Mouse (Mus musculus): ENCODE results near the gene Kmt5a.

Kmt5a gene

DNA sequence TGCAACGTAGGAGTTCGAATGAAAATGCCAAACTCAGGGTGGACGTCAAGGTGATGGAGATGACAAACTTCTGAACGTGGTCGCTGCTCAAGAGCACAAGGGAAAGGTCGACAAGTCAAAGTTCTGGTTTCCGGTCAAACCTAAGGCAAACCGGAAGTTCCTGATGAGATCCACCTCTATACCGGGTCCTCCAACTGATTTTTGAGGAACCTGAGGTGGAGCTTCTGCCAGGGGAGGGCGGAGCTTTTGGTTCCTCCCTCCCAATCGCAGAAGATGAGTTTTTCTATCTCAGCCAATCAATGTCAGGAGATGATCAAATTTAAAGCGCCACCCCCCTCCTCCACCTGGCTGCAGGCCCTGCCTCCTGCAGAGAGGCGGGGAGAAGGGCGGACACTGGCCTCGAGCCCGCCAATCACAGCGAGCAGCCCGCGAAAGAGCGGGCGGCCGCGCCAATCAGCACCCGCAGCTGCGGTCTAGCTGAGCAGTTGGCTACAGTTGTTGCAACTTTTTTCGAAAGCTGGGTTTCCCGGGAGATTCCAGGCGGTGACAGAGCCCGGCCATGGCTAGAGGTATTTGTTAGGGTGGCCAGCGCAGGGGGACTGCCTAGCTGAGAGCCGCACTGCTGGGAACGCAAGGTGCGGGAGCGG lies at the start of gene Kmt5a:
Gene Kmt5a (plus strand): TSS at position 484 of the 647 bp plus-strand sequence.
- peak; percentile 97 to 98 for DNase-seq

DNA sequence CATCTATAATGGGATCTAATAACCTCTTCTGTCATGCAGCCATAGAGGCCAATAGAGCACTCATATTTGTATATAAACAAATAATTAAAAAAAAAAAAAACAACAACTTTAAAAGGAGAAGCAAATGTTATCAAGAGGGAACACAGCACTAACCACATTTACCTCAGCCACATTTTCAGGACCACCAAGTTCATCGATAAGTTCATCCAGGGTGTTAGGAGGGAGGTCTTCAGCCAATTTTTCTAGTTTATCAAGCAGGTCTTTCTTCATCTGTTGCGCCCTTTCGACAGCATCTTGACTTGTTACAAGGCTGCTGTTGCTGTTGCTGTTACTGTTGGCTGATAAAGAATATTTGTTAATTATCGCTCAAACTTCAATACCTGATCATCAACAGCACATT lies 47.3 kb upstream of the Kmt5a start:
- DNase-seq, result no peak

DNA sequence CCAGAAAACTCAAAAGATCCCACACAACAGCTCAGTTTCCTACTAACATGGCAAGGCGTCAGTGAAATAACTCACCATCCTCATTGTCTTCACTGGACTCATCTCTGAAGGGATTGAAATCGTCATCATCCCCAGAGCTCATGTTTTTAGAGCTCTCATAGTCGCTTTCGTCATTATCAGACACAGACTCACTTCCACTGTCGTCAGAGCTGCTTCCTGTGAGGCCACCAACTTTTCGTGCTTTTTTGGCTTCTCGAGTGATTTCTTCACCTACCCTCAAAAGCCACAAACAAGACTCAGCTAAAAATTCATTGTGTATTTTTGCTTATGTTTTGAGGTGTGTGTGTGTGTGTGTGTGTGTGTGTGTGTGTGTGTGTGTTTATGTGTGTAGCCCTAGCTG lies 46.0 kb upstream of the Kmt5a start:
- no peak for DNase-seq

DNA sequence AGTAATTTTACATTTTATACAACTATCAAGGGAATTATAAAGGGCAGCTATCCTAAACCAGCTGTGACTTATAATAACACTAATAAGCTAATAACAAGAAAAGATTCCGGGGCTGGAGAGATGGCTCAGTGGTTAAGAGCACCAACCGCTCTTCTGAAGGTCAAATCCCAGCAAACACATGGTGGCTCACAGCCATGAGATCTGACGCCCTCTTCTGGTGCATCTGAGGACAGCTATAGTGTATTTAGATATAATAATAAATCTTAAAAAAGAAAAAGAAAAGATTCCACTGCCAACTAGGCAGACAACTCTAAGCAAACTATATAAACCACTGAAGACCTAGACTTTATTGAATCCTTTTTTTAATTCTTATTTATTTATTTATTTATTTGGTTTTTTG lies 28.9 kb upstream of the Kmt5a start:
- DNase-seq, result peak in 1 of 2 experiments; percentile 20

DNA sequence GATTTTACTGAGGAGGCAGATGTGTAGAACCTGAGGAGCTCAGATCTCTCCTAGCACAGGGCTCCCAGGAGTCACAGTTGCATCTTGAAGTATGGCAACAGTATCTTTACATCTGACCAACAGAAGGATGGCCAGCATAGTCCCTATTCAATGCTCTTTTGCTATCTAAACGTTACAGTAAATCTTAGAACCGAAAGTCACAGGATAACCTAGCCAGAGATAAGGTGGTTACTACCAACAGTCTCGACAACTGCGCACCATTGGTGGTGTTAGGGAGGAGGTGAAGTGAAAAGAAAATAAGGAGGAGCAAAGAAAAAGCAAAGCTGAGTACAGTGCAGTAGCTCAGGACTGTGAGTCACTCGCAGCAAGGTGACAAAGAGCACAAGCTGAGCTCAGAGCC lies 27.6 kb upstream of the Kmt5a start:
- no peak for DNase-seq

DNA sequence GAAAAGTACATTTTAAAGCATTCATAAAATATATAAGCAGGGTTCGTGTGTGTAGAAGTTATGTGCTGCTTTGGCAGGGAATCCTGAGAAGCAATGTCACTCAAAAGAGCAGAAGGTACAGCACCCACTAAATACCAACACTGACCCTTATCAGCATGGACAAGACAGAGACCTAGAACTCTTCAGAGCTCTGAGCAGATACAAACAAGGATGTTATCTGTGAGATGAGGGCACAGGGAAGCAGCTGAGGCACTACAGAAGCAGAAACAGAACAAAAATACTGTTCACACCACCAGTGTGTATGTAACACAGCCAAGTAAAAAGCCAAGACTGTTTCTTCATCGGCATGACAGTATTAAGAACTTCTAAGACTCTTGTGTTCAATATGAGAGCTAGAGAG lies 20.8 kb upstream of the Kmt5a start:
- no peak for DNase-seq

DNA sequence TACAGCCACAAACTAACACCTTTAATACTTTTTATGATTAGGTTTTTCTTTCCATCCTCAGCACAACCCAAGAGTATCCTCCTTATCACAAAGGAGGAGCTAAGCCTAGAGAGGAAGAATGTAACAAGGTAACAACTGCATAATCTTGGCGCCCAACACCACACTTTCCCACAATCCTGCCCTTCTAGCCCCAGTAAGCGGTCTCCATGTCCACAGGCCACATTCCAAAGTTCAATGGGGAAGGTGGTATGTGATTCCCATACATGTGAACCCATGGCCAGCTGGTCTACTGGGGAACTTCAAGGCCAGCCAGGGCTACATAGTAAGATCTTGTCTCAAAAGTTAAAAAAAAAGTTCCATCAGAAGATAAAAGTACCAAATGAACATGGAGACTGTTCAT lies 17.9 kb upstream of the Kmt5a start:
- no peak for DNase-seq

DNA sequence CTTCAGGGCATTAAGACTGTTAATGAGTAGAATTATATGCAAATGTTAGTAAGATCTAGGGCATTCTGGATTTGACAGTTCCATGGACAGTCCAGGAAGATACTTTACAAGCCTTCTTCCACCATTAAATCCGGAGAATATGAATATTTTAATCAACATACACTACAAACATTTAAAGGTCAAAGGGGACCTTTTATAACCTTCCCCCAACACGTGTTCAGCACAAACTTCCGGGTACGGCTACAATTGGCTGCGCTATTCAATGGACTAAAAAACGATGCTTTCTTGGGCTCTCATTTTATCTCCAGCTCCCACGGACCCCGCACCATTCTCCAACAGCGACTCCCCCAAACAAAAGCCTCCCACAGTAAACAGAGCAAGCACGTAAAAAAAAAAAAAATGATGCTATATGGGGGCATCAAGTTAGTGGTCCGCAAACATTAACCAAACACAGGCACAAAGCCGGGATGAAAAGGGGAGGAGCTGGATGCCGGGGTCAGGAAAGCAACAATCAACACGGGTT lies 15.5 kb upstream of the Kmt5a start:
- DNase-seq, result no peak

DNA sequence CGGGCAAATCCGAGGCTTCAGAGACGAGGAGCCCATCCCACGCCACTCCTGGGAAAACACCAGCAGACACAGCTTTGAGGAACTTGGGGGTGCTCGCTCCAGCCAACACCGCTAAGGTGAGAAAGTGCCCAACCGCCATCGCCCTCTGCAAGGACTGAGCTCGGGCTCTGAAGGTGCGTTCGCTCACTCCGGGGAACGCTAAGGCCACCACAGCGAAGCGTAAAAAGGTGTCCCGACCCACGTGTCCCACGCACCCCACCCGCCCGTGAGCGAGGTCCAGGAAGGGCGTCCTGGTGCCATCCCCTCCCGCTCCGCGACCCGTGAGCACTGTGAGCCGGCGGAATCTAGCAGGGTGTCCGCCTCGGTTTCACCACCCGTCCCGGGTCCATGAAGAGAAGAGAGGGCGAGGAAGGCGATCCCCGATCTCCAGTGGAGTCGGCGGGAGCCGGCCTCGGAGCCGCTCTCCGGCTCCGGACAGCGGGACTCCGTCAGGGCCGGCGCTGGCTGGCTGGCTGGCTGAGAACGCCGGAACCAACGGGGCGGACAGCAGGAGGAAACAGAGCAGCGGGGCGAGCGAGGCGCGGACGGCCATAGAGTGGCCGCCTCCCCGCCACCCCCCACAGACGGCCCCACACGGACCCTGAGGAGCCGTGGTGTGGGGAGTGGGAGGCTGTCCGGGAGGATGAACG lies 14.9 kb upstream of the Kmt5a start:
- DNase-seq, result peak in 1 of 2 experiments; percentile 71

DNA sequence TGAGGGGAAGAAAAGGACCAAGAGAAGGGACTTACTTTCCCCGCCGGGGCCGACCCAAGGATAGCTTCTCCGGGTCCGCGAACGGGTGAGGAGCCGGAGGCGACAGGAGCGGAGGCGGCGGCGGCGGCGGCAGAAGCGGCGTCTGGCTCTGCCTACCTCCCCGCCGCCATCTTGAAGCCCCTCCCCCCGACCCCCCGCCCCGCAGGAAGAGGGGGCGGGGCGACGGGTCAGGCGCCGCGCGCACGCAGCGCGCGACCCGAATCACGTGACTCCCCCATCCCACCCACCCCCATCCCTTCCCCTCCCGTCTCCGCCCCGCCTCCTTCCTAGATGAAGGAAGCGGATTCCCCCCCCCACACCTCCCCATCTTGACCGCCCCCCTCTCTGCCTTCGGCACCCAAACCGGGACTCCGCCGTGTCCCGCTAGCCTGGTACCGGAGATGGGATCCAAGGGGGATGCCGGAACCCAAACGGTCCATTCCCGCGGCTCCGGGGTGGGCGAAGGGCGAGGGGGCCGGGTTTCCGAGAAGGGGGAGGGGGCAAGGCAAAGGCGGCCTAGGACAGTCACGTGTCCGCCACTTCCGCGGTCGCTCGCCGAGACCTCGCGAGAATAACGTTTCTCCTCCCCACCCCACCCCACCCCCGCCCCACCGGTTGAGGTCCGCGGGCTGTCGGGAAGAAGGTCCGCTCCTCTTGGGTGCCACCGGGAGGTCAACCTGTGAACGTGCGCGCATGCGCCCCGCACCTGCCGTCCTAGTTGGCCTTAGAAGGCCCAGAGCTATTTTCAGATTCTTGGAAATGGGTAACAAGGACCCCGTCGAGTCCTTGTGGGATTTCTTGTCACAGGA lies 14.1 kb upstream of the Kmt5a start, which contains the start of gene Sbno1:
Gene Sbno1 (minus strand): TSS at position 590 of the 848 bp plus-strand sequence.
- DNase-seq, result peak; percentile 93 to 97

DNA sequence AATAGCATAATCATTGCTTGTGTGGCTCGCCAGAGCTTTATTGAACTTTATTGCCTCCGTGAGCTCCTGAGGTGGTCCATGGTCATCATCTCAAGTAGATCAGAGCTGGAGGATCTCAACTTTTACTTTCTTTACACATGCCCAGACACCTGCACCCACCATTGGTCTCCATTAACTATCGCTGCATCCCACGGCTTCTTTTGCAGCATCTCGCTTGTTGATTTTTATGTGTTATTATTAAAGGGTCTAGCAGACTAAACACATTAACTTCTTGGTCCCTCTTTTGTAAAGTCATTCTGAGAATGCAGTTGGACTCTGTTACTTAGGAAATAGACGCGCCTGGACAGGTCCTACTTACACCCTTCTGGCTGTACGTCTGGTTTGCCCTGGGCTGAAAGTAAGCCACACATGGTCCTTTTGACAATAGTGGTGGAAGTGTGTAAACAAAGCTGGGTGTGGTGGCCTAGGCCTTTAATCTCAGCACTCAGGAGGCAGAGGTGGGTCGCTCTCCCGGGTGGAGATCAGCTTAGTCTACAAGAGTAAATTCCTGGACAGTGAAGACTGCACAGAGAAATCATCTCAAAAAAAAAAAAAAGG lies 13.2 kb upstream of the Kmt5a start:
- DNase-seq, result peak in 1 of 2 experiments; percentile 17

DNA sequence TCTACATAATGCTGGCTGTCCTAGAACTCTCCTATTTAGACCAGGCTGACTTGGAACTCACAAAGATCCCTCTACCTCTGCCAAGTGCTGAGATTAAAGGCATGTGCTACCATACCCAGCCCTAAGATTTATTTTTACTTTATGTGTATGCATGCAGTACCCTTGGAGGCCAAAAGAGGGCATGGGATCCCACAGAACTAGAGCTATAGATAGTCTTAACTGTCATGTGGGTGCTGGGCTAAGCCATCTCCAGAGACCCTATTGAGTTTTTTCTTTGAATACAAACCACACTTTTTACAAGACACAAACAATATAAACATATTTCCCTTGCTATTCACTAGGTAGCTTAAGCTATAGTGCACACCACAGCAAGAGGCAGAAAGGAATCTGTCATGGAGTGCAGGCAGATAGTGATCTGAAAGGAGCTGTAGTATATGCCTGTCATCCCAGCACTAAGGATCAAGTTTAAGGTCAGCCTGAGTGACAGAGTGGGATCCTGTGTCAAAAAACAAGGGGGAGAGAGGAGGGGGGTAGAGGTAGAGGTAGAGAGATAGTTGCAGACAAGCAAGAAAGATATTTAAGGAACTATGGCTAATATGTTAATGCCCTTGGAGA lies 7.2 kb upstream of the Kmt5a start:
- peak; percentile 67 to 84 for DNase-seq

DNA sequence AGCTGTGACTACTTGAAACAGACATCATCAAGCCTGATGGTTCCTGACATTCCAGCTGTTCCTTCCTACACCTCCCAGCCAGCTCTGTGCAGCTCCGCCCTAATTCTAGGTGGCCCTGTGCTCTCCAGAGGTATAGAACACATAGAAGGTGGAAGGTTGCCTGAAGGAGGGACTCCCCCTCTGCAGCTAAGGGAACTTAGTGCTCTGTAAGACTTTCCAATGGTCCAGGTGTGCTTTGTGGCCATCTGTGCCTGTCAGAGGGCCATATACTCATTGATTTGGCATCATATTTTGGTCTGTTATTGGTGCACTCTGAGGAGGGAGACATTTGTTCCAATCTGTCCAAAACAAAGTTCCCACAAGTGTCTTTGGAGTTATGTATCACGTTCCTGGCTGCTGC lies 6.7 kb upstream of the Kmt5a start:
- no peak for DNase-seq

DNA sequence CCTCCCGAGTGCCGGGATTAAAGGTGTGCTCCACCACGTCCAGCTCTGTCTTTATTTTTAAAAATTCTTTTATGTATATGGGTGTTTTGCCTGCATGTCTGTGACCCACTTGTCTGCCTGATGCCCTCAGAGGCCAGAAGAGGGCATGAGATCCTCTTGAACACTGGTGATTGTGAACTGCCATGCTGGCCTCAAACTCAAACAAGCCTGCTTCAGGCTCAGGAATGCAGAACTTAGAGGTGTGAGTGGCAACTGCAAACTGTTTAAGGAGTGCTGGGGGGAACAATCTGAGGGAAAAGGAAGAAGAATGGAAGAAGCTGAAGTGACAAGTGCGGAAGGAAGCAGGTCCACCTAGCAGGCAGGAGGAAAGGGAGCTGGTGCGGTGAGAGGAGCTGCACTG lies 1.5 kb upstream of the Kmt5a start:
- DNase-seq, result no peak

DNA sequence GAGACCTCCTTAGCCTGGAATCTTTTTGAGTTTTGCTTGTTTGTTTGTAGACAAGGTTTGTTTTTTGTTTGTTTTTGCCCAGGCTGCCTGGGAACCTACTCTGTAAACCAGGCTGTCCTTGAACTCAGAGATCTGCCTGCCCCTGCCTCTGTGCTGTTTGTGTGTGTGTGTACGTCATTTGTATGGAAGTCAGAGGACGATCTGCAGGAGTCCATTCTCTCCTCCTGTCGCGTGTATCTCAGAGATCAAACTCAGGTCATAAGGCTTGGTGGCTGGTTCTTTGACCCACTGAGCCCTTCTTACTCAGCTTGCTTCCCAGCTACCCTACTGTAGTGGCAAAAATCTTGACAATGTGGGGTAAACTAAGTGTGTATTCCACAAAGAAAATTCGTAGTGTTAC lies 984 bp upstream of the Kmt5a start:
- no peak for DNase-seq

DNA sequence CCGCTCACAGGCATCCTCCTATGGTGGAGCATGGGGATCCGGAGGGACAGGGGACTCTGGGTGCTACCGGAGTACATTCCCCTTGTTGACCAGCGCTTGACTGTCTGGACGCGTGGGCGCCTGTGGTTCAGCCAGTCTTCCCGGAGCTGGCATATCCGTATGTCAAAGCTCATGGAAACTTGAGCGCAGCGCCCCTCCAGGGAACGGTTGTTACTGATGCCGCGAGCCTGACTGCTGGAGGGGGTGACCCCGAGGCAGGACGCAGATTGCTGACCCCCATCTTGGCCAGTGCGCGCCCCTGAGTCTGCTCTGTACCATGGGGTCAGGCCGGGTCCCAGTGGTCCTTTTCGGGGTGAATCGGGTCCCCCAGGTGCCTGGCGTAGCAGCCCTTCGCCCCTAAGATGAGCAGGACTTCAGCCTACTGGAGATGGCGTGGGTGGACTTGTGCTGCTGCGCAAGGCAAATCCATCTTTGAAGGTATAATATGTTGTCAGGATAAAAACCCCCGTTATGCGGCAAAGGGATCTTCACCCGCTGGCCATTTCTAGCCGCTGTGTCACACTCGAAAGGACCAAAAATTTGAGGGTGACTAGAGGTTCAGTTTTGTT lies 468 bp downstream of the Kmt5a start:
- peak; percentile 75 to 80 for DNase-seq

DNA sequence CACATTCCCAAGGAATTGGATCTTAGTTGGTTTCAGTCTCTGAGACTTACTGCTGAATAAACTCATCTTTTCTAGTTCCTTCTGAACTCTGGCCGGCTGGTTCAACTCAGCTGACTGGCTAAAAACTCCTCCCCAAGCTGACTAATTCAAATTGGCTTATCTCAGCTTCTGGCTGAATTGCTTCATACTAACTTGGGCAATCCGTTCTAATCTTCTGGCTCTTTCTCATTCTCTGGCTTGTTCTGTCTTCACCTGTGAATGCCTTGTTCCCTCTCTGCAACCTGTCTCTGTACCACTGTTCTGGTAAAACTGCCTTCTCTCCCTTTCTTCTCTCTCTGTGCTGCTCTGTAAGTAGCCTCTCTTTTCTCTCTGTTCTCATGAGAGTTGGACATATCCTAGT lies 2.9 kb downstream of the Kmt5a start:
- no peak for DNase-seq

DNA sequence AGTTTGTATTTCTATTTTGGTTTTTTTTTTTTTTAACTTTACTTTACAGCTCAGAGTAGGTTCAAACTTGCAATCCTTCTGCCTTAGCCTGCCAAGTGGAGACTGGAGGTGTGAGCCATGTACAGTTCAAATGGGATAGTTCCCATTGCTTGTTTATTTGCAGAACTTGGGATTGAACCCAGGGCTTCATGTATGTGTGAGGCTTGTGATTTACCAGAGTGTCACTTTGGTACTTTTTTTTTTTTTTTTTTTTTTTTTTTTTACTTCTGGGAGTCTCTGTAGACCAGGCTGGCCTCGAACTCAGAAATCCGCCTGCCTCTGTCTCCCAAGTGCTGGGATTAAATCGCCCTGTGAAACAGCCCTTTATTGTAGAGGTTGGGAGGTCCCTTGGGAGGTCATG lies 4.5 kb downstream of the Kmt5a start:
- DNase-seq, result no peak

DNA sequence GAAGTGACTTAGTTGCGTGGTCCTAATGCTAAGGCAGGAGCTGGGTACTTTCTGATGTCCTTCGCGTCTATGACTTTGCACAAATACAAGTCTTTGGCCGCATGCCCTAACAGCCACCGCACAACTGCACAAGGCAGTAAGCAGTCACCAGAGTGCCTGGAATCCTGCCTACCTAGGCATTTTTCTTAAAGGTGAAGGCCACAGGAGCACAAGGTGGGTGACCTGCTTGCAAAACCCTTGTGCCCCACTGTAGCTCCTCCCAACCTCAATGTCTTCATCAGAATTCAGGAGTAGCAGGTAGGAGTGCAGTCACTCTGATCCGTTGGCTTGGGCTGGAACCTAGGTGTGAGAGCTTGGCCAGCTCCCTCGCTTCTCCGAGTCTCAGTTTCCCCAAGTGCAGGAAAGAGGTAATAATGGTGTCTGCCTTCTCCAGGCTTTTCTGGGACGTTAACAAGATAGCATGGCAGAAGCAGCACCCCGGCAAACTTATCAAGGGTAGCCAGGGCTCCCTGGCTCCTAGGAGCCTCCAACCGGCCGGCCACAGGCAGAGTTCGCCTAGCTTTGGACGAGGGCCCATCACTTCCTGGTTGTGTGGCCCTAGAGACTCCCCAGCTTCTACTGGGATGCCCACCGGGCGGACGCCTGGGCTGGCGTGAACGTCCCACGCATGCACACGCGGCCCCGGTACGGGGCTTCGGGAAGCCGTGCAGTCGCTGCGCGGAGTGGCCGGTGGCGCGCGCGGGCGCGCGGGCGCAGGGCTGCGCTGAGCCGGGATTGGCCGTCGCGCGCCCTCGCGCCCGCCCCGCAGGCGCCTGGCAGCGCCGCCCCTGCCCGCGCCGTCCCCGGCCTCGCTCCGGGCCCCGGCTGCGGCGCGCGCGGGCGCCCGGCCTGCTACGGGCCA lies 5.2 kb downstream of the Kmt5a start:
- peak; percentile 85 to 92 for DNase-seq

DNA sequence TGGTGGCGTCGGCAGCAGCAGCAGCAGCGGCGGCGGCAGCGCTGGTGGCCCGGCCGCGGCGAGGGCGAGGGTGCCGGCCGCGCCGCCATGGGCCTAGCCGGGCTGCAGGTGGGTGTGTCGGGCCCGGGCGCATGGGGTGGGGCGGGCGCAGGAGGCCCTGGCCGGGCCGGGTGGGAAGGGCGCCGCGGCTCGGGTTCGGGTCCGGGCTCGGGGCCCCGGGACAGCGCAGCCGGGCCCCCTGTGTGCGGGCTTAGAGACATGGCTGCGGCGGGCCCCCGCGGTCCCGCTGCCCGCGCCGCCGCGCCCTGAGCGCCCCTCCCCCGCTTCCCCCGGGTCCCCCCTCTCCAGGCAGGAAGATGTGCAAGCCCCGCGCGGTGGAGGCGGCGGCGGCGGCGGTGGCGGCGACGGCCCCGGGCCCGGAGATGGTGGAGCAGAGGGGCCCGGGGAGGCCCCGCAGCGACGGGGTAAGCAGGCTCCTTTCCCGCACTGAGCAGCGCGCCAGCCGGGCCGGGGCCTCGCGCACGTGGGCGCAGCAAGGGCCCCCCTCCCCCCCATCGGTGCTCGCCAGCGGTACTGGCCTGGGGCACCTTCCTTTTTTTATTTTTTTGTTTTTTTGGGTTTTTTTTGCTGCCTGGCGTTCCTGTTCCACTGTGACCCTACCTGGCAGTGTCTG lies 6.0 kb downstream of the Kmt5a start:
- DNase-seq, result peak; percentile 70 to 73

All from cerebellum, postnatal 25 days (tissue).